Mouse (Mus musculus) brain, embryonic 14.5 days (tissue): ENCODE measurements at regions not wholly inside any gene's neighbourhood (a gene's known extent, or its start where the extent isn't known, plus 50 kb on each side); places are given as distances from the start of the nearest gene placed in this dataset.

Experiments
- CTCF ChIP-seq: fragments of 200-500 bp; IDR thresholded peaks from 2 replicates; pipeline ENCODE4 v1.5.1; 2012; ENCODE audit warnings: inconsistent platforms, mild to moderate bottlenecking, moderate library complexity, borderline replicate concordance; ENCODE audit not compliant: insufficient read depth, insufficient read length; ENCODE audit errors: extremely low read depth
- POLR2A ChIP-seq: fragments of 200-500 bp; IDR thresholded peaks from 2 replicates; pipeline ENCODE4 v1.6.1; 2012; ENCODE audit warnings: mild to moderate bottlenecking, inconsistent platforms, borderline replicate concordance; ENCODE audit not compliant: poor library complexity, insufficient read depth, insufficient read length, severe bottlenecking; ENCODE audit errors: extremely low read depth

DNA sequence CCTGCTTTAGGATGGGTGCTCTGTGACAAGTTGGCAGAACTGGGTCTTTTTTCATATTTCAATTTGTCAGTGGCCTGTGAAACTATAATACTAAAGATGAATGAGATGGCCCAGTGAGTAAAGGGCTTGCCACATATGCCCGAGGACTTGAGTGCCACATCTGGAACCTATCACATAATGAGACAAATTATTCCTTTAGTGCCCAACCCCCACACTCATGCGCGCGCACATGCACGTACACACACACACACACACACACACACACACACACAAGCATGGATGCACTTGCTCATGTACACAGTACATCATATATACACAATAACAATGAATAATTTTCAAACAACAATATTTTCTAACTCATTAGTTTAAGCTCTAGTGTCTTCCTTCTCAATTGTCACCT lies 555.9 kb downstream of the Cdh8 start:
- no peak for TF ChIP-seq CTCF
- TF ChIP-seq POLR2A = no peak
